10 mouse cellular contexts compared by ENCODE assay signal in genomic region chr13:112363218-112363617, GRCm38 (mm10).
DNase-seq lines count a peak whose midpoint lies in the region.
"Had no signal": no experiment of that assay in that cellular context is flagged by ENCODE, and none has a peak within 500 bp of the region (broad histone marks: within the 10 kb centered on the region; RNA-seq: fewer than 3 reads in every experiment).

No protein-coding gene starts in this region.

- intact Hi-C loops in left cerebral cortex, postnatal 4 days (cut with DNase I): no loop called here

- DNase-seq in heart, adult 11 months: peak; percentile 98
- no peak for DNase-seq in heart, postnatal 4 days
- DNase-seq in urinary bladder, postnatal 36 days (ENCODE audit: low spot score in 2 of 2): peak; percentile 59
- no peak for DNase-seq in urinary bladder, adult 2 months (ENCODE audit: low spot score)
- peak; percentile 62 to 67 for DNase-seq in heart, adult 9 months (ENCODE audit: low spot score in 2 of 2)
- no peak for DNase-seq in neural tube, embryonic 10.5 days (ENCODE audit: extremely low spot score, low spot score)
- no peak for DNase-seq in right cerebral cortex, postnatal 36 days (ENCODE audit: low spot score in 2 of 2)
- no peak for DNase-seq in left cerebral cortex, postnatal 4 days
- DNase-seq: cerebellum, adult 2 months; liver had no signal

Comparison
In these comparisons a context has a peak if more than half of its experiments do, and no peak if none do; other contexts are left out.
1. DNase-seq: peak in heart, adult 11 months (single experiment), urinary bladder, postnatal 36 days (2 of 2) and heart, adult 9 months (2 of 2); none in heart, postnatal 4 days (single experiment), urinary bladder, adult 2 months (single experiment), neural tube, embryonic 10.5 days (single experiment), right cerebral cortex, postnatal 36 days (0 of 2) and left cerebral cortex, postnatal 4 days (single experiment).